Mouse (Mus musculus) CH12.LX (cell line): ENCODE measurements at regions not wholly inside any gene's neighbourhood (a gene's known extent, or its start where the extent isn't known, plus 50 kb on each side); places are given as distances from the start of the nearest gene placed in this dataset.

ENCODE experiments used
- CTCF ChIP-seq, 2 experiments: IDR thresholded peaks in 1 of 2; conservative IDR thresholded peaks in 1 of 2; 2 replicates each; pipeline ENCODE4 v1.5.1; 2011 to 2012; ENCODE audit warnings: low read depth in 2 of 2, low read length in 2 of 2, improper control_type of control experiment in 1 of 2, inconsistent platforms in 1 of 2, mild to moderate bottlenecking in 1 of 2, moderate library complexity in 1 of 2
- JUND ChIP-seq: conservative IDR thresholded peaks from 2 replicates; pipeline ENCODE4 v1.6.1; 2011; ENCODE audit warnings: low read depth, low read length, improper control_type of control experiment

- TF ChIP-seq CTCF (conservative IDR thresholded peaks at IDR 0.05 in 1 of 2, IDR thresholded peaks at IDR 0.05 in 1 of 2; ENCODE audit: low read depth in 2 of 2, low read length in 2 of 2) (no peak), JUND (no peak)
Measured at GRCm38 (mm10) chr7:72513446-72513845, 207.0 kb upstream of the Mctp2 start.
